Mouse (Mus musculus) spleen, postnatal 4 days (tissue): ENCODE results near the gene Celf1.

Experiments
- DNase-seq, 2 experiments: peaks; one replicate each; pipeline ENCODE4 v3.0.0; 2022; ENCODE audit warnings: low spot score in 2 of 2

The Celf1 gene

GRCm38 (mm10) chr2:90939750-90940149 lies 432 bp upstream of the Celf1 start:
- DNase-seq = no peak

DNA sequence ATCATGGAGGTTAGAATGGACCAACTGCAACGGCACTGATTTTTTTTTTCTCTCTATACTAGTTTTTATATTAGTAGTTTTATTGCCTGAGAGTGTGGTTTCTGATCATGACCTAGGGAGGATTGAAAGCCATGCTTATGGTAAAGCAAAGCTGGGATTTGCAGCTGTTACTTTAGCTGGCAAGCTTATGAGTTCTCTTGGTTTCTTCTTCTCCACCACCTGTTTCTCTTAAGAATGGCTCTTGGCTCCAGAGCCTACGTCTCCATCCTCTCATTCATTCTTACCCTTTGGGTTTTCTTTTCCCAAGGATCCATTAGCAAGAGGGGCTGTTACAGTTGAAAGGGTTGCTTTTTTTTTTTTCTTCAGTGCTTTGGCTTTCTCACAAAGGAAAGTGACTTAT lies 1.6 kb downstream of the Celf1 start:
- DNase-seq = no peak

DNA sequence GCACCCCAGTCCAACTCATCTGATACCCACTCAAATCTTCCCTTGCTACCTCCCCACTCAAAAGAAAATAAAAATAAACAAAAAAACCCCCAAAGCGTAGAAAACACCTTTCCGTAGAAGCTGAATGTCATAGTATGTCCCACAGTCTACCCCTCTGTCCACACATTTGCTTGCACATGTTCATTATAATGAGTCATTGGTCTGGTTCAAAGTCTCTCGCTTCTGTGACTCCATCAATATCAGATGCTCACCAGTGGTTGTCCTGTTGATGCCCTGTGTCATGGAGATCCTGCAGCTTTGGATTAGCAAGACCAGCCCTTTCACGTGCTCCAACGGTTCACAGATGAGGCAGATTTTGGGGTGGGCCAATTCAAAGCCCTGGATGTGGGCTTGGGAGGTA lies 10.0 kb downstream of the Celf1 start:
- DNase-seq = no peak

GRCm38 (mm10) chr2:90950582-90951194 lies 10.5 kb downstream of the Celf1 start:
- DNase-seq = no peak

- DNase-seq = no peak
Observed at GRCm38 (mm10) chr2:90953461-90953860, 13.3 kb downstream of the Celf1 start.

DNA sequence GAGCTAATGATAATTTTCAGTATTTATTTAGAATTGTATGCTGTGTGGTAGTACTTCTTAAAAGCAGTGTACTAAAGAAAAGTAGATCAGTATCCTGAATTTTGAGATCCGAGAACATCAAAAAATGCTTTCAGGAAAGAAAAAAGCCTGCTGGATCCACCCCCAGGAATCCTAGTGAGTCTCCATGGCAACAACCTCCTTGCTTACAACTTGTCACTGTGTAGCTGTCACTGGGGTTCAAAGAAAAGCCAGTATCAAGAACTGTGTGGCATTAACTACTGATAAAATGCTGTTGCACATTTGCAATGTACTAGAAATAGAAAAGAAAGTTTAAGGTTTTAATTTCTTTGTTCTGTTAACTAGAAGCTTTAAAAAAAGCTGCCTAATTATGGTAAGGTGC lies 15.9 kb downstream of the Celf1 start:
- no peak for DNase-seq

DNA sequence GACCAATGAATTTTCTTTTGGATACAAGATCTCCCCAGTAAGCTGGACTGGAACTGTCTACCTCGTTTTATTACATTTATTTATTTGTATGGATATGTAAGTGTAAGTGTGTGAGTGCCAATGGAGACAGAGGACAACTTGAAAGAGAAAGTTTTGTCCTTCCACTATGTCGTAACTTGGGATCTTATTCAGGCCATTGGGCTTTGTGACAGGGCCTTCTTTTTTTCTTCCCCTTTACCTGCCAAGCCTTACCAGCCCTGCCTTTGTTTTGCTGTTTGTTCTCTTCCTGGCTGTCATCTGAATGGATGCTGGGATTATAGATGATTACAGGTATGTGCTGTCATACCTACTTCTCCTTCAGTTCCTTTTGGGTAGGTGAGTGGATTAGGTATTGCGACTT lies 18.7 kb downstream of the Celf1 start:
- no peak for DNase-seq

GRCm38 (mm10) chr2:90960012-90960411 lies 19.8 kb downstream of the Celf1 start:
- no peak for DNase-seq

DNA sequence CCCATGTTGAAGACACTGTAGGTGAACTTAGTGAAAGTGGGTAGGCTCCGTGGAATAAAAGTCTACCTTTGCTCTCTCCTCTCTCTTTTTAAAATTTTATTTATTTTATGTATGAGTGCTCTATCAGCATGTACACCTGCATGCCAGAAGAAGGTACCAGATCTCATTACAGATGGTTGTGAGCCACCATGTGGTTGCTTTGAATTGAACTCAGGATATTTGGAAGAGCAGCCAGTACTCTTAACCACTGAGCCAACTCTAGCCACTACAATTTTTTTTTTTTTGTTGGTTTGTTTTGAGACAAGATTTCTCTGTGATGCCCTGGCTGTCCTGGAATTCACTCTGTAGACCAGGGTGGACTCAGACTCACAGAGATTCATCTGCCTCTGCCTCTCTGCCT lies 23.1 kb downstream of the Celf1 start:
- no peak for DNase-seq

GRCm38 (mm10) chr2:90964811-90965465 lies 24.8 kb downstream of the Celf1 start:
- DNase-seq = no peak

- DNase-seq = no peak
Observed at GRCm38 (mm10) chr2:90965466-90966080, 25.4 kb downstream of the Celf1 start.

DNA sequence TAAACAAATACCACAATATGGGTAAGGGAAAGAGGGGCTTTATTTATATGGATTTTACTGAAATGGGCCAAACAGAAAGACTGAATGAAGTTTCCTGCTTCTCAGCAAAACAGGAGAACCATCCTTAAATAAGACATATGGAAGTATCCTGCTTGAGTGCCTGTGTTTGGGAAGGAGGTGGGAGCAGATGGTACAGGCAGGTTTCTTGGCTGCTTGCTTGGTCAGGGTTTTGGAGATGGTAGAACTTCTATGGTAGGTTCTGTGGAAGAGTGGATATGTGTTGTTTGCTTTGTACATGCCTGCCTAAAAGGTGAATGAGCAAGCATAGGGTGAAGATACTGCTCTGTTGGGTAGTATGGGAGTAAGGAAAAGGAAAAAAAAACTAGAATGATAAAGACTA lies 30.4 kb downstream of the Celf1 start:
- DNase-seq = no peak

- no peak for DNase-seq
Observed at GRCm38 (mm10) chr2:90974101-90974500, 33.9 kb downstream of the Celf1 start.

- DNase-seq = no peak
Observed at GRCm38 (mm10) chr2:90975181-90975835, 35.1 kb downstream of the Celf1 start.

DNA sequence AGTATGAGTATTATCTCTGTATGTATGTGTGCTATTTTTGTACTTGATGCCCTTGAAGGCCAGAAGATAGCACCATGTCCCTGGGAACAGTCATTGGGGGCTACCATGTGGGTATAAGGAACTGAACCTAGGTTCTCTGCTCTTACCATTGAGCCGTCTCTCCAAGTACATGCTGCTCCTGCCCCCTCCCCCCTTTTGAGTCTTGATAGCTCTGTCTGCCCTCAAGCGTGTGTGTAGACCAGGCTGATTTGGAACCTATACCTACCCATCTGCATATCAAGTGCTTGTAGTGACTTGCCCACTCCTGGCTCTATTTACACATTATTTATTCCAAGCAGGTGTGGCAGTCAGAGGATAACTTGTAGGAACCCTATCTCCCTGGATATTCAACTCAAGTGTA lies 36.4 kb downstream of the Celf1 start:
- no peak for DNase-seq

DNA sequence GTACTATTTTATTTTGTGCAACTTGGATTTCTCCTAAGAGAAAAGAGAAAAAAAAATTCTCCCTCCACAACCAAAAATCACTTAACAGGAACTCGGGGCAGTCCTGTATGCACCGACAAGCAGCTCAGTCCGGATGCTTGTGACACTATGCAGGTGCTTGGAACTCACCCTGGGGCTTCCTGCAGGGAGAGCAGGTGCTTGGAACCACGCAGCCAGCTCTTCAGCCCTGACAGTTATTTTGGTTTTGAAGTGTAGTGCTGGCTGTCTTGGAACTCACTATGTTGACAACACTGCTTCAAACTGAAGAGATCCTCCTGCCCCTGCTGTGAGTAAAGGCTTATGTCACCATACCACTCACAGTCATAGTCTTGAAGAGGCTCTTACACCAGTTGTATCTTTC lies 37.1 kb downstream of the Celf1 start:
- DNase-seq = no peak

- no peak for DNase-seq
Observed at GRCm38 (mm10) chr2:90986055-90986454, 45.9 kb downstream of the Celf1 start.

DNA sequence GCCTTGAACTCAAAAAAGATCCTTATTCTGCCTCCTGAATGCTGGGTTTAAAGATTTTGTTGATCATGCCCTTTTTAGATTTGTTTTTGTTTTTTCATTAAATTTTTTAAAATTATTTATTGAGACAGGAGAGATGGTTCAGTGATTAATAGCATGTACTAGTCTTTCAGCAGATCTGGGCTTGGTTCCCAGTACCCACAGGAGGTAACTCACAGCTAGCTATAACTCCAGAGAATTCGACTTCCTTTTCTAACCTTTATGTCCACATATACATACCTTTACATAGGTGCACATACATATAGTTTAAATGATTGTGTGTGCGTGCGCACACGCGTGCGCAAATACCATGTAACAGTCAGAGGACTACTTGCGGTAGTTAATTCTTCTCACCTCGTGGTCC lies 68.4 kb downstream of the Celf1 start:
- no peak for DNase-seq

- no peak for DNase-seq
Observed at GRCm38 (mm10) chr2:91013881-91014280, 73.7 kb downstream of the Celf1 start.

DNA sequence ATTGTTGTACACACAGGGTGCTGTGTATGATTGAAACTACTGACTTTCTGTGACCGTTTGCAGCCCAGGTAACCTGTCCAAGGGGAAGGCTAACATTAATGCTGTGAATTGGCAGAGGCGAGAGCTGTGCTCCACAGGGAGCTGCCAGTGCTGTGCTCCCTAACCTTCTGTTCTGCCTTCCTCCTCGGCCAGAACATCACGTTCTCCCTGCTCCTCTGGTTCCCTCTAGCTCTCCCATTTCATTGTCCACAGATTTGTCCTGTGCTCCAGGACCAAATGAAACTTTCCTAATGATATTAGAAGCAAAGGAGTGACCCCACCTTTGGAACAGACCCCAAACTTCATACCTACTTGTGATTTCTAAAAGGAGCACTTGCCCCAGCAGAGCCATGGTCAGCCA lies 75.2 kb downstream of the Celf1 start:
- DNase-seq = no peak

DNA sequence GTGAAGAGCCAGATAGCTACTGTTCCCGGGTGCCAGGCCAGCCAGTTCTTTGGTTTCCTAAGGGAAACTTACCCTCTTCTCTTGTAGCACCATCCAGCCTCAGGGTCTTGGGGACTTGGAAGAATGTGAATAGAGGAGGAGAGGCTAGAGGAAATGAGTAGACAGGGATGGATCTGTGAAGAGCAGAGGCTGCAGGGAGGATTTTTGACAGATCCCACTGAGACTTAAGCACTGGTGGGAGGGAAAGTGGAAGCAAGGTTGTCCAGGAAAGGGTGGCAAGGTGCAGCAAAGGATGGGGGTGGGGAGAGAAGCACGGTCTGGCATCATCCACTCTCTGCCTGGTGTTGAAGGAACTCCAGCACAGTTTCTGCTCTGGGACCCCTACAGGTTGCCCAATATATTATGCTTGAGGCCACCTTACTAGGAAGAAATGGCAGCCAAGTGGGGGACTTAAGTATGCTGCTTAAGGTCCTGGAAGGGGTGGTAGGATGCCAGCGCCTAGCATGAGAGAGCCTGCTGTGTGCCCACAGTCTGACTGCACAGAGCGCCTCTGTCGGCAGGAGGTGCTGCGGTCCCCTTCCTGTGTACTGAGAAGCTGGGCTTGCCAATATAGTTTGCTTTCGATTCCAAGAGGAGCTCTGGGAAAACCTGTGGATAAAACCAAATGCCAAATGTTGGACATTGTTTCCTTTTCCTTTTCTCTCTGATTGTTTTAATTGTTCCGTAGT lies 78.0 kb downstream of the Celf1 start:
- no peak for DNase-seq

DNA sequence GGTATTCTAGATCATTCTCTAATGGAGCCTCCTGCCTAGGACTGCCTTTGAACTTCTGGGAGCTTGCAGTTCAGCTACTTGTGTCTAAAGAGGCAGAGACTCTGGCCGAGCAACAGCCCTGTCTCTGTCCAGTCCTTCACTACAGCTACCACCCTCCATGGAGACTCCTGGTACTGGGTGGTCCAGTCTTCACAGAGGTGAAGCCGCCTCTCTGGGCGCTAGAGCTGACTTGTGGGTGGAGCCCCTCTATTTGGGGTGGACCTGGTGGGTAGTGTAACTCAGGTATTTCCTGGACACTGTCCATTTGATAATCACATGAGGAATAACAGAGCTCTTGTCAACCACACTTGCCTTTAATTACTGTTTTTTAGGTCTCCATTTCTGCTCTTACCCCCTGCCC lies 79.7 kb downstream of the Celf1 start:
- DNase-seq = no peak
